Mouse (Mus musculus): ENCODE results near the gene Tmem201.

DNA sequence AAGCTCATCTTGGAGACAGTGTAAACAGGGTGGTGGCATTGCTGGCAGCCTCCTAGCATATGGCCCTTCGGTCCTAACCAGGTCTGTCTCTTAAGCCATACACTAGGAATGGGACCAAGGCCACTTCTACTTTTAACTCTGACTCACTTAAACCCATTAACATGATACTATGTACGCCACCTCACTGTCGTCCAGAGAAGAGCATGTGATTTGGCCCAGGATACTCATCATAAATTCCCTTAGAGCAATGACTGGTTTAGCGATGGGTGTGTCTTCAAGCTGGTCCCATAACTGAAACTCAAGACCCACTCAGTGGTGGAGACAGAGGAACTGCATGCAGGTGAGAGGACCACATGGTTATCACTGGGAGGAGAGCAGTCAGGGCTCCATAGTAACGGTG is 27.4 kb upstream of the Tmem201 start:
- no peak for TF ChIP-seq CTCF (IDR thresholded peaks at IDR 0.05; ENCODE audit: borderline replicate concordance, extremely low read depth, insufficient read depth, insufficient read length)
- TF ChIP-seq POLR2A (IDR thresholded peaks at IDR 0.05; ENCODE audit: borderline replicate concordance, extremely low read depth, insufficient read depth, insufficient read length, poor library complexity, severe bottlenecking), result no peak
